Comparison of ENCODE assay signal across 30 mouse cellular contexts in genomic region chr8:116173961-116174360, GRCm38 (mm10).
DNase-seq lines count a peak whose midpoint lies in the region; ATAC-seq and TF ChIP-seq lines count a peak whose summit lies in the region.
"Had no signal": no experiment of that assay in that cellular context is flagged by ENCODE, and none has a peak within 500 bp of the region (broad histone marks: within the 10 kb centered on the region; RNA-seq: fewer than 3 reads in every experiment).

No protein-coding gene starts in this region.

- H3K4me2 ChIP-seq in liver, postnatal 0 days (ENCODE audit: low read depth, low read length): no peak overlapping the region
- no peak overlapping the region for H3K4me2 ChIP-seq in liver, embryonic 11.5 days
- H3K4me2 ChIP-seq in embryonic facial prominence, embryonic 11.5 days (ENCODE audit: low read depth, low read length): no peak overlapping the region
- H3K4me2 ChIP-seq in stomach, embryonic 16.5 days (ENCODE audit: low read depth, low read length): no peak overlapping the region
- H3K4me2 ChIP-seq: embryonic facial prominence, embryonic 13.5 days; forebrain, embryonic 15.5 days; heart, embryonic 13.5 days; hindbrain, embryonic 15.5 days; kidney, embryonic 15.5 days; neural tube, embryonic 12.5 days had no signal

- H3K36me3 ChIP-seq in liver, postnatal 0 days (replicated peaks; ENCODE audit: insufficient read depth, low read length): no peaks in the 10 kb centered on the region
- H3K36me3 ChIP-seq in liver, embryonic 11.5 days (ENCODE audit: control insufficient read depth, insufficient read depth, low read length): no peaks in the 10 kb centered on the region
- no peaks in the 10 kb centered on the region for H3K36me3 ChIP-seq in embryonic facial prominence, embryonic 10.5 days (replicated peaks)
- H3K36me3 ChIP-seq in embryonic facial prominence, embryonic 11.5 days (replicated peaks; ENCODE audit: control insufficient read depth, insufficient read depth, low read depth, low read length): no peaks in the 10 kb centered on the region
- no peaks in the 10 kb centered on the region for H3K36me3 ChIP-seq in stomach, embryonic 16.5 days (ENCODE audit: control insufficient read depth, insufficient read depth, low read length)
- H3K36me3 ChIP-seq: embryonic facial prominence, embryonic 13.5 days; forebrain, embryonic 10.5 days; forebrain, embryonic 15.5 days; heart, embryonic 13.5 days; hindbrain, embryonic 10.5 days; hindbrain, embryonic 15.5 days; kidney, embryonic 15.5 days; neural tube, embryonic 12.5 days had no signal

- WGBS in liver, postnatal 0 days (ENCODE audit: insufficient replicate concordance): 54% methylated on average over 1 of the region's 1 CpGs
- 38% methylated on average over 1 of the region's 1 CpGs for WGBS in liver, embryonic 11.5 days
- 36% methylated on average over 1 of the region's 1 CpGs for WGBS in embryonic facial prominence, embryonic 10.5 days
- WGBS in embryonic facial prominence, embryonic 11.5 days: 45% methylated on average over 1 of the region's 1 CpGs
- 29% methylated on average over 1 of the region's 1 CpGs for WGBS in stomach, embryonic 16.5 days

- peak; percentile 30 for DNase-seq in liver, postnatal 0 days
- no peak for DNase-seq in liver, embryonic 11.5 days (ENCODE audit: low spot score)
- DNase-seq in embryonic facial prominence, embryonic 10.5 days (ENCODE audit: low spot score): peak; percentile 47
- peak; percentile 17 for DNase-seq in embryonic facial prominence, embryonic 11.5 days (ENCODE audit: low spot score)
- no peak for DNase-seq in natural killer cell, adult 2 months (ENCODE audit: low spot score in 2 of 2)
- no peak for DNase-seq in embryo, embryonic 11 days
- DNase-seq: adrenal gland, postnatal 36 days; B cell, adult 2 months; cerebellum, adult 18-20 months; gastrocnemius, postnatal 25 days; heart, adult 2 months; heart, postnatal 10 days; kidney, adult 18-20 months; kidney, postnatal 36 days; right cerebral cortex, adult 18-20 months; right cerebral cortex, postnatal 4 days; thymus, postnatal 14 days had no signal

- no peaks in the 10 kb centered on the region for H3K27me3 ChIP-seq in liver, postnatal 0 days (ENCODE audit: insufficient read depth, low read length)
- H3K27me3 ChIP-seq in liver, embryonic 11.5 days (replicated peaks; ENCODE audit: control insufficient read depth, insufficient read depth, low read length): no peaks in the 10 kb centered on the region
- H3K27me3 ChIP-seq in embryonic facial prominence, embryonic 10.5 days (replicated peaks; ENCODE audit: low read depth, poor library complexity, severe bottlenecking): no peaks in the 10 kb centered on the region
- no peaks in the 10 kb centered on the region for H3K27me3 ChIP-seq in embryonic facial prominence, embryonic 11.5 days (ENCODE audit: control insufficient read depth, insufficient read depth, low read length)
- H3K27me3 ChIP-seq in stomach, embryonic 16.5 days (ENCODE audit: control insufficient read depth, insufficient read depth, low read length): no peaks in the 10 kb centered on the region
- H3K27me3 ChIP-seq: embryonic facial prominence, embryonic 13.5 days; forebrain, embryonic 15.5 days; heart, embryonic 13.5 days; hindbrain, embryonic 15.5 days; kidney, embryonic 15.5 days; neural tube, embryonic 12.5 days had no signal

- H3K27ac ChIP-seq in liver, postnatal 0 days (ENCODE audit: low read depth): no peak overlapping the region
- no peak overlapping the region for H3K27ac ChIP-seq in liver, embryonic 11.5 days (ENCODE audit: low read depth, low read length)
- no peak overlapping the region; the same call in 1 of the 2 replicates for H3K27ac ChIP-seq in embryonic facial prominence, embryonic 10.5 days (replicated peaks)
- no peak overlapping the region for H3K27ac ChIP-seq in embryonic facial prominence, embryonic 11.5 days (replicated peaks; ENCODE audit: low read depth, low read length)
- H3K27ac ChIP-seq in stomach, embryonic 16.5 days (ENCODE audit: low read length): no peak overlapping the region; the same call in 1 of the 2 replicates
- H3K27ac ChIP-seq: embryonic facial prominence, embryonic 13.5 days; forebrain, embryonic 10.5 days; forebrain, embryonic 15.5 days; heart, adult 2 months; heart, embryonic 13.5 days; hindbrain, embryonic 10.5 days; hindbrain, embryonic 15.5 days; kidney, embryonic 15.5 days; layer of hippocampus, adult 2 months; left cerebral cortex, adult 2 months; macrophage; neural tube, embryonic 12.5 days had no signal

- peaks cover 2% of the 10 kb centered on the region; the same call in 1 of the 2 replicates for H3K4me1 ChIP-seq in liver, postnatal 0 days (ENCODE audit: insufficient read depth)
- no peaks in the 10 kb centered on the region for H3K4me1 ChIP-seq in liver, embryonic 11.5 days (replicated peaks; ENCODE audit: control insufficient read depth, insufficient read depth, low read length)
- H3K4me1 ChIP-seq in embryonic facial prominence, embryonic 10.5 days: peaks cover 12% of the 10 kb centered on the region
- H3K4me1 ChIP-seq in embryonic facial prominence, embryonic 11.5 days (ENCODE audit: control insufficient read depth, insufficient read depth, low read length): no peaks in the 10 kb centered on the region
- H3K4me1 ChIP-seq in stomach, embryonic 16.5 days (ENCODE audit: control insufficient read depth, insufficient read depth, low read length): no peaks in the 10 kb centered on the region; the same call in 1 of the 2 replicates
- H3K4me1 ChIP-seq: embryonic facial prominence, embryonic 13.5 days; forebrain, embryonic 10.5 days; forebrain, embryonic 15.5 days; heart, embryonic 13.5 days; hindbrain, embryonic 10.5 days; hindbrain, embryonic 15.5 days; neural tube, embryonic 12.5 days had no signal

- no peak overlapping the region for H3K9ac ChIP-seq in liver, postnatal 0 days (replicated peaks)
- no peak overlapping the region for H3K9ac ChIP-seq in liver, embryonic 11.5 days (ENCODE audit: low read depth, low read length)
- H3K9ac ChIP-seq in embryonic facial prominence, embryonic 11.5 days (replicated peaks; ENCODE audit: low read length): no peak overlapping the region
- no peak overlapping the region for H3K9ac ChIP-seq in stomach, embryonic 16.5 days (ENCODE audit: low read length)
- H3K9ac ChIP-seq: embryonic facial prominence, embryonic 13.5 days; forebrain, embryonic 15.5 days; heart, embryonic 13.5 days; hindbrain, embryonic 15.5 days; kidney, embryonic 15.5 days; neural tube, embryonic 12.5 days had no signal

- no peak; the same call in 1 of the 2 replicates for TF ChIP-seq EP300 in liver, postnatal 0 days (IDR thresholded peaks at IDR 0.05; ENCODE audit: low read depth)

- no peaks in the 10 kb centered on the region for H3K9me3 ChIP-seq in liver, postnatal 0 days (ENCODE audit: low read length)
- H3K9me3 ChIP-seq in liver, embryonic 11.5 days (ENCODE audit: control insufficient read depth, low read length): no peaks in the 10 kb centered on the region
- H3K9me3 ChIP-seq in embryonic facial prominence, embryonic 10.5 days: no peaks in the 10 kb centered on the region
- no peaks in the 10 kb centered on the region for H3K9me3 ChIP-seq in embryonic facial prominence, embryonic 11.5 days (replicated peaks; ENCODE audit: control insufficient read depth, low read length)
- H3K9me3 ChIP-seq in stomach, embryonic 16.5 days (replicated peaks; ENCODE audit: control insufficient read depth, low read length): no peaks in the 10 kb centered on the region
- H3K9me3 ChIP-seq: embryonic facial prominence, embryonic 13.5 days; forebrain, embryonic 10.5 days; forebrain, embryonic 15.5 days; heart, embryonic 13.5 days; hindbrain, embryonic 10.5 days; hindbrain, embryonic 15.5 days; kidney, embryonic 15.5 days; neural tube, embryonic 12.5 days had no signal

- no peak for TF ChIP-seq CTCF in liver, postnatal 0 days (IDR thresholded peaks at IDR 0.05; ENCODE audit: low read depth)

- ATAC-seq in liver, postnatal 0 days: peak; percentile 100
- ATAC-seq in liver, embryonic 11.5 days (replicated peaks; ENCODE audit: low FRiP score): no peak
- ATAC-seq in embryonic facial prominence, embryonic 11.5 days (replicated peaks; ENCODE audit: insufficient number of reproducible peaks, low FRiP score, low TSS enrichment, low read depth): no peak
- peak; percentile 82; the same call in 1 of the 2 replicates for ATAC-seq in stomach, embryonic 16.5 days (ENCODE audit: insufficient read depth, low FRiP score)
- ATAC-seq: forebrain, embryonic 15.5 days; midbrain, embryonic 16.5 days had no signal

- no peak overlapping the region for H3K4me3 ChIP-seq in liver, postnatal 0 days (ENCODE audit: low read depth, low read length)
- no peak overlapping the region for H3K4me3 ChIP-seq in liver, embryonic 11.5 days (ENCODE audit: low read depth, low read length)
- no peak overlapping the region for H3K4me3 ChIP-seq in embryonic facial prominence, embryonic 10.5 days
- H3K4me3 ChIP-seq in embryonic facial prominence, embryonic 11.5 days (ENCODE audit: low read depth, low read length): no peak overlapping the region
- no peak overlapping the region for H3K4me3 ChIP-seq in stomach, embryonic 16.5 days (replicated peaks; ENCODE audit: low read length)
- H3K4me3 ChIP-seq: embryonic facial prominence, embryonic 13.5 days; forebrain, embryonic 10.5 days; forebrain, embryonic 15.5 days; heart, adult 2 months; heart, embryonic 13.5 days; hindbrain, embryonic 10.5 days; hindbrain, embryonic 15.5 days; kidney, embryonic 15.5 days; layer of hippocampus, adult 2 months; left cerebral cortex, adult 2 months; neural tube, embryonic 12.5 days had no signal

Comparison
In these comparisons a context has a peak if more than half of its experiments do, and no peak if none do; other contexts are left out.
1. ATAC-seq: peak in liver, postnatal 0 days (single experiment) and stomach, embryonic 16.5 days (single experiment); none in liver, embryonic 11.5 days (single experiment) and embryonic facial prominence, embryonic 11.5 days (single experiment).
2. DNase-seq: peak in liver, postnatal 0 days (single experiment), embryonic facial prominence, embryonic 10.5 days (single experiment) and embryonic facial prominence, embryonic 11.5 days (single experiment); none in liver, embryonic 11.5 days (single experiment), natural killer cell, adult 2 months (0 of 2) and embryo, embryonic 11 days (single experiment).